Mouse (Mus musculus) heart, embryonic 16.5 days (tissue): Measurements from ENCODE around the gene Cacnb2. TPM values are rescaled to one million over a fixed set of nuclear protein-coding genes. Genes with fewer than 3 reads are reported as not detected.

Source experiments
- ATAC-seq: fragments of 200-750 bp; cut with Nextera tagmentation; replicated peaks from 2 replicates; pipeline ENCODE4 v1.8.0; 2017; ENCODE audit warnings: moderate number of reproducible peaks; ENCODE audit not compliant: insufficient read depth, low FRiP score; ENCODE audit errors: extremely low read depth
- H3K27ac ChIP-seq: fragments of 300-500 bp; sonication (generic); 2 replicates; pipeline ENCODE4 v1.5.1; 2014; ENCODE audit warnings: mild to moderate bottlenecking, low read length, control low read depth, moderate library complexity
- H3K27me3 ChIP-seq: fragments of 300-500 bp; sonication (generic); 2 replicates; pipeline ENCODE4 v1.6.1; 2014; ENCODE audit warnings: low read length, mixed read lengths; ENCODE audit not compliant: control insufficient read depth, insufficient read depth
- H3K36me3 ChIP-seq: fragments of 300-500 bp; sonication (generic); 2 replicates; pipeline ENCODE4 v1.6.1; 2014; ENCODE audit not compliant: control insufficient read depth, insufficient read depth
- H3K4me1 ChIP-seq: fragments of 300-500 bp; sonication (generic); 2 replicates; pipeline ENCODE4 v1.6.1; 2014; ENCODE audit warnings: low read length, mixed read lengths; ENCODE audit not compliant: control insufficient read depth, insufficient read depth
- H3K4me2 ChIP-seq: fragments of 300-500 bp; sonication (generic); 2 replicates; pipeline ENCODE4 v1.6.1; 2014; ENCODE audit warnings: low read depth, mild to moderate bottlenecking, control low read depth, low read length
- H3K4me3 ChIP-seq: fragments of 300-500 bp; sonication (generic); 2 replicates; pipeline ENCODE4 v1.5.1; 2014; ENCODE audit warnings: mild to moderate bottlenecking, control low read depth, low read length
- H3K9ac ChIP-seq: fragments of 300-500 bp; sonication (generic); 2 replicates; pipeline ENCODE4 v1.6.1; 2014; ENCODE audit warnings: low read length, control low read depth
- H3K9me3 ChIP-seq: fragments of 300-500 bp; sonication (generic); replicated peaks from 2 replicates; pipeline ENCODE4 v1.6.1; 2016; ENCODE audit warnings: low read length; ENCODE audit not compliant: control insufficient read depth
- WGBS: fragments of 180-500 bp; shearing (Covaris S2); extraction: QIAGEN DNeasy Blood & Tissue Kit; methylation state at CpG from one replicate; pipeline ENCODE4 v1.1.7; 2014; 5-methylcytosine and 5-hydroxymethylcytosine counted together
- polyA plus RNA-seq: library from polyadenylated mRNA; unstranded; fragments of >200 nt; fragmentation: Nextera tagmentation; extraction: Ambion mirVana; gene quantifications from 2 replicates; pipeline ENCODE4 v1.2.1, GENCODE M21; 2015

Cacnb2 gene
- polyA plus RNA-seq, 1 experiment from 2014 or later: 12.9 TPM

- Histone ChIP-seq H3K9ac (no peak overlapping the region), H3K27me3 (no peaks in the 10 kb centered on the region), H3K9me3 (no peaks in the 10 kb centered on the region), H3K4me1 (peaks cover 39% of the 10 kb centered on the region), H3K4me3 (no peak overlapping the region), H3K4me2 (no peak overlapping the region), H3K27ac (peak overlapping the region; percentile 68), H3K36me3 (no peaks in the 10 kb centered on the region)
- 62% methylated on average over 6 of the region's 6 CpGs for WGBS
- no peak for ATAC-seq
Observed at GRCm38 (mm10) chr2:14639877-14640276, 37.0 kb downstream of the Cacnb2 start.

DNA sequence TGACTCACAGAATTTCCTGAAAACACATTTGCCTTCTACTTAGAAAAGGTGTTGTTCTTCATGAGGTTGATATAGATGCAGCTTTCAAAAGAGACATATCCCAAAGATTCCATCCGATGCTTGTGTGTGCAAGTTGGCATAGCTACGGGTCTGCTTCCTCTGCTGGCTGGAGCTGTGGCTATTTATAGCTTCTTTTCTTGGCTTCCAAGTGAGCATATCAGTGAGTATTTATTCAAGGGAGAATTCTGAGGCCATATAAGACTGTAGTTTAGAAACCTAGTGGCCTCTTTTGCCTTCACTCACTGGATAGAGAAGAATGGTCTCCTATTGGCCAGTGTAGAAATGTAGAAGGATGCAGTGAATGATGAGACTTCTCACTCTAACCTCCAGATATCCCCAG lies 38.2 kb downstream of the Cacnb2 start:
- Histone ChIP-seq H3K27ac (peak overlapping the region; percentile 90), H3K9me3 (no peaks in the 10 kb centered on the region), H3K9ac (no peak overlapping the region), H3K4me2 (peak overlapping the region; percentile 49), H3K36me3 (no peaks in the 10 kb centered on the region), H3K27me3 (no peaks in the 10 kb centered on the region), H3K4me1 (peaks cover 40% of the 10 kb centered on the region), H3K4me3 (no peak overlapping the region)
- peak; percentile 81 for ATAC-seq
- 5% methylated on average over 2 of the region's 2 CpGs for WGBS

- Histone ChIP-seq H3K4me1 (peaks cover 17% of the 10 kb centered on the region), H3K4me3 (no peak overlapping the region), H3K36me3 (no peaks in the 10 kb centered on the region), H3K27me3 (no peaks in the 10 kb centered on the region), H3K4me2 (no peak overlapping the region), H3K27ac (peak overlapping the region; percentile 65), H3K9ac (no peak overlapping the region), H3K9me3 (no peaks in the 10 kb centered on the region)
- peak; percentile 80 for ATAC-seq
- 41% methylated on average over 2 of the region's 2 CpGs for WGBS
Observed at GRCm38 (mm10) chr2:14651268-14651667, 48.4 kb downstream of the Cacnb2 start.

- peaks cover 7% of the 10 kb centered on the region; the same call in 1 of the 2 replicates for H3K4me1 ChIP-seq
- no peaks in the 10 kb centered on the region for H3K9me3 ChIP-seq
- no peak overlapping the region for H3K4me2 ChIP-seq
- ATAC-seq: no peak
- WGBS: 76% methylated on average over 4 of the region's 4 CpGs
- H3K36me3 ChIP-seq: no peaks in the 10 kb centered on the region
- no peak overlapping the region for H3K9ac ChIP-seq
- no peaks in the 10 kb centered on the region for H3K27me3 ChIP-seq
- no peak overlapping the region for H3K4me3 ChIP-seq
- H3K27ac ChIP-seq: no peak overlapping the region
Observed at GRCm38 (mm10) chr2:14656673-14657072, 53.8 kb downstream of the Cacnb2 start.

GRCm38 (mm10) chr2:14657205-14657844 lies 54.4 kb downstream of the Cacnb2 start:
- ATAC-seq: no peak
- Histone ChIP-seq H3K4me2 (no peak overlapping the region), H3K36me3 (no peaks in the 10 kb centered on the region), H3K4me3 (no peak overlapping the region), H3K4me1 (peaks cover 7% of the 10 kb centered on the region; the same call in 1 of the 2 replicates), H3K9ac (no peak overlapping the region), H3K27me3 (no peaks in the 10 kb centered on the region), H3K9me3 (no peaks in the 10 kb centered on the region), H3K27ac (no peak overlapping the region)
- WGBS: 67% methylated on average over 3 of the region's 3 CpGs

DNA sequence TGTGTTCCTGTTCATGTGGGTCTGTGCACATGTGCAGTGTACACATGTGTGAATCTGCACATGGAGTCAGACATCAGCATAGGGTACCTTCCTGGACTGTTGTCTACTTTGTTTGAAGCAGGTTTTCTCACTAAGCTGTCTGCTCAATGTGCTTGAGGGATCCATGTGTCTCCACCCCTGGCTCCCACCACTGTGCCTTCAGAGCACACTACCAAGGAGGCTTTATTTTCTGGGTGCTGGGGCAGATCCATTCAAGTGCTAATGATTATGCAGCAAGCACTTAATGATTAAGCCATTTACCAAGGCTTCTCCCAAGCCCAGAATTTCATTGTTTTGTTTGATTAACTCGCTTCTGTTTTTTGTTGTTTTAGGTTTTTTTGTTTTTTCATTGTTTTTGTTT lies 62.3 kb downstream of the Cacnb2 start:
- Histone ChIP-seq H3K36me3 (no peaks in the 10 kb centered on the region), H3K27ac (no peak overlapping the region), H3K9me3 (no peaks in the 10 kb centered on the region), H3K4me3 (no peak overlapping the region), H3K27me3 (no peaks in the 10 kb centered on the region), H3K4me1 (peaks cover 3% of the 10 kb centered on the region), H3K4me2 (no peak overlapping the region), H3K9ac (no peak overlapping the region)
- 84% methylated on average over 1 of the region's 1 CpGs for WGBS
- no peak for ATAC-seq

- Histone ChIP-seq H3K27me3 (no peaks in the 10 kb centered on the region), H3K9me3 (no peaks in the 10 kb centered on the region), H3K9ac (no peak overlapping the region), H3K4me2 (no peak overlapping the region), H3K4me3 (no peak overlapping the region), H3K36me3 (no peaks in the 10 kb centered on the region), H3K27ac (no peak overlapping the region), H3K4me1 (peaks cover 10% of the 10 kb centered on the region)
- WGBS: 94% methylated on average over 8 of the region's 8 CpGs
- ATAC-seq: no peak
Observed at GRCm38 (mm10) chr2:14672117-14672516, 69.2 kb downstream of the Cacnb2 start.

GRCm38 (mm10) chr2:14676885-14677516 lies 74.1 kb downstream of the Cacnb2 start:
- Histone ChIP-seq H3K9ac (no peak overlapping the region), H3K27me3 (no peaks in the 10 kb centered on the region), H3K36me3 (no peaks in the 10 kb centered on the region), H3K4me3 (no peak overlapping the region), H3K4me1 (peaks cover 14% of the 10 kb centered on the region), H3K4me2 (peak overlapping the region; percentile 45), H3K9me3 (no peaks in the 10 kb centered on the region), H3K27ac (peak overlapping the region; percentile 55; the same call in 1 of the 2 replicates)
- WGBS: 19% methylated on average over 6 of the region's 6 CpGs
- peak; percentile 58 for ATAC-seq

GRCm38 (mm10) chr2:14684231-14684630 lies 81.3 kb downstream of the Cacnb2 start:
- no peak for ATAC-seq
- no peak overlapping the region for H3K9ac ChIP-seq
- H3K4me1 ChIP-seq: peaks cover 3% of the 10 kb centered on the region; the same call in 1 of the 2 replicates
- H3K27me3 ChIP-seq: no peaks in the 10 kb centered on the region
- no peaks in the 10 kb centered on the region for H3K9me3 ChIP-seq
- H3K36me3 ChIP-seq: no peaks in the 10 kb centered on the region
- H3K27ac ChIP-seq: no peak overlapping the region
- H3K4me2 ChIP-seq: no peak overlapping the region
- no peak overlapping the region for H3K4me3 ChIP-seq
